Mouse (Mus musculus) small intestine, adult 2 months (tissue): ENCODE data around the gene Map7. TPM values are rescaled to one million over a fixed set of nuclear protein-coding genes. Genes with fewer than 3 reads are reported as not detected.
A peak's percentile ranks its signal among the peaks of the same experiment; 100 is the strongest.

Experiments used
- H3K27ac ChIP-seq: fragments of 200-500 bp; 2 replicates; pipeline ENCODE4 v1.5.1; 2012; ENCODE audit warnings: low read depth, low read length, control low read depth, inconsistent platforms; ENCODE audit not compliant: insufficient read depth
- H3K27me3 ChIP-seq: fragments of 200-500 bp; 2 replicates; pipeline ENCODE4 v1.6.1; 2012; ENCODE audit warnings: mild to moderate bottlenecking, moderate library complexity, low read length, inconsistent platforms; ENCODE audit not compliant: control insufficient read depth, insufficient read depth
- H3K36me3 ChIP-seq: fragments of 200-500 bp; 2 replicates; pipeline ENCODE4 v1.6.1; 2012; ENCODE audit warnings: mild to moderate bottlenecking, low read length, control low read depth, inconsistent platforms; ENCODE audit not compliant: control insufficient read depth, insufficient read depth
- H3K4me1 ChIP-seq: fragments of 200-500 bp; 2 replicates; pipeline ENCODE4 v1.6.1; 2012; ENCODE audit warnings: low read length, inconsistent platforms, mixed read lengths; ENCODE audit not compliant: control insufficient read depth, insufficient read depth, insufficient read length
- H3K4me3 ChIP-seq: fragments of 200-500 bp; 2 replicates; pipeline ENCODE4 v1.5.1; 2012; ENCODE audit warnings: low read depth, mild to moderate bottlenecking, control low read depth, inconsistent platforms, low read length, moderate library complexity
- CTCF ChIP-seq: fragments of 200-500 bp; IDR thresholded peaks from 2 replicates; pipeline ENCODE4 v1.5.1; 2012; ENCODE audit warnings: low read depth, mild to moderate bottlenecking, control low read depth, inconsistent platforms, low read length, moderate library complexity, mixed read lengths; ENCODE audit not compliant: insufficient replicate concordance, insufficient read length; ENCODE audit errors: extremely low read depth
- POLR2A ChIP-seq: fragments of 200-500 bp; IDR thresholded peaks from 2 replicates; pipeline ENCODE4 v1.6.1; 2012; ENCODE audit warnings: low read depth, mild to moderate bottlenecking, control low read depth, inconsistent platforms, low read length, moderate library complexity
- WGBS: fragments of 180-500 bp; shearing (Covaris S2); methylation state at CpG from one replicate; pipeline ENCODE4 v1.1.7; 2018; 5-methylcytosine and 5-hydroxymethylcytosine counted together
- polyA plus RNA-seq: library from polyadenylated mRNA; depleted of rRNA; stranded (reverse); fragments of >200 nt; gene quantifications from 2 replicates; pipeline ENCODE4 v1.2.3, GENCODE M21; 2012

The Map7 gene
- polyA plus RNA-seq, 1 experiment: 40.8 TPM

- TF ChIP-seq CTCF (no peak), POLR2A (no peak)
- Histone ChIP-seq H3K4me1 (peaks cover 8% of the 10 kb centered on the region; the same call in 1 of the 2 replicates), H3K27me3 (no peaks in the 10 kb centered on the region), H3K4me3 (peak overlapping the region; percentile 80), H3K27ac (peak overlapping the region; percentile 100), H3K36me3 (no peaks in the 10 kb centered on the region)
- 14% methylated on average over 11 of the region's 11 CpGs for WGBS
Measured at GRCm38 (mm10) chr10:20310969-20311769, 162.9 kb downstream of the Map7 start.

- WGBS: under 1% methylated on average over 84 of the region's 84 CpGs
- Histone ChIP-seq H3K27me3 (no peaks in the 10 kb centered on the region), H3K4me3 (peak within 1 kb of the TSS; percentile 98), H3K27ac (peak within 1 kb of the TSS; percentile 100), H3K4me1 (peaks cover 8% of the 10 kb centered on the region; the same call in 1 of the 2 replicates), H3K36me3 (no peaks in the 10 kb centered on the region)
- TF ChIP-seq CTCF (no peak), POLR2A (peak; percentile 73; the same call in 1 of the 2 replicates)
Measured at GRCm38 (mm10) chr10:20311918-20312735, 163.9 kb downstream of the Map7 start, which contains the start of gene Bclaf1. TSS of gene Bclaf1 (plus strand) at chr10:20312469.

- 1% methylated on average over 54 of the region's 54 CpGs for WGBS
- no peaks in the 10 kb centered on the region for H3K27me3 ChIP-seq
- H3K36me3 ChIP-seq: no peaks in the 10 kb centered on the region
- H3K27ac ChIP-seq: peak overlapping the region; percentile 98
- peaks cover 11% of the 10 kb centered on the region; the same call in 1 of the 2 replicates for H3K4me1 ChIP-seq
- H3K4me3 ChIP-seq: peak overlapping the region; percentile 98
- TF ChIP-seq POLR2A (no peak), CTCF (no peak)
Measured at GRCm38 (mm10) chr10:20312736-20313301, 164.5 kb downstream of the Map7 start.

- Histone ChIP-seq H3K4me3 (peak overlapping the region; percentile 98), H3K27me3 (no peaks in the 10 kb centered on the region), H3K27ac (no peak overlapping the region), H3K36me3 (peaks cover 4% of the 10 kb centered on the region), H3K4me1 (peaks cover 11% of the 10 kb centered on the region; the same call in 1 of the 2 replicates)
- TF ChIP-seq POLR2A (no peak), CTCF (no peak)
- WGBS: 20% methylated on average over 13 of the region's 13 CpGs
Measured at GRCm38 (mm10) chr10:20313447-20313846, 165.2 kb downstream of the Map7 start.

GRCm38 (mm10) chr10:20313941-20314340 is 165.7 kb downstream of the Map7 start:
- Histone ChIP-seq H3K4me3 (no peak overlapping the region), H3K27me3 (no peaks in the 10 kb centered on the region), H3K36me3 (peaks cover 8% of the 10 kb centered on the region), H3K27ac (no peak overlapping the region), H3K4me1 (peaks cover 11% of the 10 kb centered on the region; the same call in 1 of the 2 replicates)
- TF ChIP-seq CTCF (no peak), POLR2A (no peak)
- WGBS: 57% methylated on average over 4 of the region's 4 CpGs

- peaks cover 13% of the 10 kb centered on the region for H3K36me3 ChIP-seq
- WGBS: 39% methylated on average over 2 of the region's 2 CpGs
- H3K27ac ChIP-seq: no peak overlapping the region
- no peaks in the 10 kb centered on the region for H3K27me3 ChIP-seq
- TF ChIP-seq CTCF (peak; percentile 37; the same call in 1 of the 2 replicates), POLR2A (no peak)
- H3K4me3 ChIP-seq: no peak overlapping the region
- peaks cover 11% of the 10 kb centered on the region; the same call in 1 of the 2 replicates for H3K4me1 ChIP-seq
Measured at GRCm38 (mm10) chr10:20314797-20315196, 166.5 kb downstream of the Map7 start.
